Mouse (Mus musculus) thymus, adult 18-20 months (tissue): ENCODE measurements around the gene Ptgs2.

Source experiments
- DNase-seq, 2 experiments: peaks; one replicate each; pipeline ENCODE4 v3.0.0; 2022; ENCODE audit warnings: mixed read lengths in 2 of 2

Gene Ptgs2

DNA sequence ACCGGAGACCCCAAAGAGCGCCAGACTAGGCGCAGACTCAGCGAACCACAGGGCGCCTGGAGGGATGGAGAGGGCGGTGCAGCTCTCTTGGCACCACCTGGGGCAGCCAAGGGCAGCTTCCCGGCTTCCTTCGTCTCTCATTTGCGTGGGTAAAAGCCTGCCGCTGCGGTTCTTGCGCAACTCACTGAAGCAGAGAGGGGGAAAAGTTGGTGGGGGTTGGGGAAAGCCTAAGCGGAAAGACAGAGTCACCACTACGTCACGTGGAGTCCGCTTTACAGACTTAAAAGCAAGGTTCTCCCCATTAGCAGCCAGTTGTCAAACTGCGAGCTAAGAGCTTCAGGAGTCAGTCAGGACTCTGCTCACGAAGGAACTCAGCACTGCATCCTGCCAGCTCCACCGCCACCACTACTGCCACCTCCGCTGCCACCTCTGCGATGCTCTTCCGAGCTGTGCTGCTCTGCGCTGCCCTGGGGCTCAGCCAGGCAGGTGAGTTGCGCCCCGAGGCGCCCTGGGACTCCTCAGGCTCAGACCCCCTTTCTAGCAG, at the start of gene Ptgs2:
TSS of gene Ptgs2 (plus strand) at position 242 of the 544 bp plus-strand sequence.
- DNase-seq: peak; percentile 2 to 5

GRCm38 (mm10) chr1:150050256-150050655, 49.6 kb upstream of the Ptgs2 start:
- DNase-seq: no peak

GRCm38 (mm10) chr1:150065684-150066083, 34.1 kb upstream of the Ptgs2 start:
- no peak for DNase-seq

DNA sequence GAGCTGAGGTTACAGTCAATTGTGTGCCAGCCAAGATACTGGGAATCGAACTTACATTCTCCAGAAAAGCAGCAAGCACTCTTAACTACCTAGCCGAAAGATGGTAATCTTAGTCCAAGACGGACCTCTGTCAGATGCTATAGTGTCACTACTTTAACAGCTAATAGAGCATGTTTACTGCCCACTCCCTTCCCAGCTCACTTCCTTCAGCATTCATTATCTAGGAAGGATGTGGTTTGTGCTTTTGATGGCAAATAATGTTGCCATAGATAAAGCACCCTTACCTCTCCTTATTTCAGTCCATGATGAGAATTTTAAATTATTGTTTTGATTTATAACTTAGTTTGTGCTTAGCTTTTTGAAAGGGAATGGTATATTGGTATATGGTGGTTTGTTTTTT, 27.0 kb upstream of the Ptgs2 start:
- DNase-seq: no peak

DNA sequence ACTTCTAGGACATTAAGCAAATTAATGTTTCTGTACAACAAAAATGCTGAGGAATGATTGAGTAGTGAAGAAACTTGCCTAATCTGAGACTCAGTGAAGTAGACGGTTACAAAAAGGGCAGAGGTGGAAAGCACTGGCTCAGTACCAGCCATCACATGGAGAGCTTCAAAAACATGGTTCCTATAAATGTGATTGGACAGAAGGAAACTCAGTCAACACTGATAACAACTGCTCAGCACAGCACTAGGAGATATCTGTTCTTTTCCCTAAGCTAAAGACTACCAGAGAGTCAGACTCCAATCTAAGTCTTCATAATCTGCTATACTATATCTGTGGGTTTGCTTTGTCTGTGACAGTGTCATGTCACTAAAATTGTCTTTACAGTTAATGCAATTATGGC, 25.2 kb upstream of the Ptgs2 start:
- no peak for DNase-seq

DNA sequence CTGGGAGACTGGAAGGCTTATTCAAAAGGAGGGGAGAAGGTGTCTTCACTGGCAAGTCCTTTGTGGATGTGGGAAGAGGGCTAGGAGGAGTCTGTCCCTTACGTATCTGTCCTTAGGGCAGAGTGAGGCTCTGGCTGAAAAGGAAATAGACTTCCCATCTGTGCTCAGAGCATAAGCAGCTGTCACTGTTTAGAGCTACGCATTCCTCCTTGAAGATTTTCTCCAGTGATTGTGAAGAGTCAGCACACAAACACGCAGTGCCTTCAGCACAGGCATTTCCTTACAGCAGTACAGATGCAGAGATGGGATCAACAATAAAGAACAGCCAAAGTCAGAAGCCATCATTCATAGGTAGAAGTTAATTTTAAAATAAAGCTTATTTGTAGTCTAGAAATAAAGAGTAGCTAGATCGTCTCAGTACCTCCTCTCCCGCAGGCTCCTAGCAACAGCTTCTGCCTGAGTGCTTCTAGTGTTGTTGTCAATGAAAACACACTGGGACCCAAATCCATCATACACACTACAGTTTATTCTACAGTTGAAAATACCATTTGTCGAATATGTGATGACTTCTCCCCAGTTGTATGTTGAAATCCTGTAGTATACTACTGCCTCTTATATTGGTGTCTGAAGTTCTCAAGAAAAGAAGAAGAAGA, 10.7 kb upstream of the Ptgs2 start:
- DNase-seq: no peak

- DNase-seq: no peak
These were observed 9.6 kb upstream of the Ptgs2 start for GRCm38 (mm10) chr1:150090229-150090628.

GRCm38 (mm10) chr1:150097036-150097435, 2.8 kb upstream of the Ptgs2 start:
- no peak for DNase-seq

GRCm38 (mm10) chr1:150097721-150098120, 2.1 kb upstream of the Ptgs2 start:
- DNase-seq: no peak

- DNase-seq: no peak
These were observed 457 bp upstream of the Ptgs2 start for GRCm38 (mm10) chr1:150099374-150099773.

DNA sequence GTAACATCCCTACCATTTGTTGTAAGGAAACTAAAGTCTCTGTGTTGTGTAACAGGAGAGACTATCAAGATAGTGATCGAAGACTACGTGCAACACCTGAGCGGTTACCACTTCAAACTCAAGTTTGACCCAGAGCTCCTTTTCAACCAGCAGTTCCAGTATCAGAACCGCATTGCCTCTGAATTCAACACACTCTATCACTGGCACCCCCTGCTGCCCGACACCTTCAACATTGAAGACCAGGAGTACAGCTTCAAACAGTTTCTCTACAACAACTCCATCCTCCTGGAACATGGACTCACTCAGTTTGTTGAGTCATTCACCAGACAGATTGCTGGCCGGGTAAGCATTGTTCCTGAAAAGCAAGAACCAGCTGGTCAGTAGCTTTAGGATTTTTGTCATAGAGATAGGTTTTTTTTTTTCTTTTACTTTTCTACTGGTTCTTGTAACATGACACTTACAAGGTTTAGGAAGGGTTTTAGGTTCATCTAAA, 4.4 kb downstream of the Ptgs2 start:
- no peak for DNase-seq

- DNase-seq: no peak
These were observed 6.9 kb downstream of the Ptgs2 start for GRCm38 (mm10) chr1:150106736-150107135.

GRCm38 (mm10) chr1:150109591-150109990, 9.8 kb downstream of the Ptgs2 start:
- DNase-seq: no peak

- no peak for DNase-seq
These were observed 15.5 kb downstream of the Ptgs2 start for GRCm38 (mm10) chr1:150115352-150115751.

DNA sequence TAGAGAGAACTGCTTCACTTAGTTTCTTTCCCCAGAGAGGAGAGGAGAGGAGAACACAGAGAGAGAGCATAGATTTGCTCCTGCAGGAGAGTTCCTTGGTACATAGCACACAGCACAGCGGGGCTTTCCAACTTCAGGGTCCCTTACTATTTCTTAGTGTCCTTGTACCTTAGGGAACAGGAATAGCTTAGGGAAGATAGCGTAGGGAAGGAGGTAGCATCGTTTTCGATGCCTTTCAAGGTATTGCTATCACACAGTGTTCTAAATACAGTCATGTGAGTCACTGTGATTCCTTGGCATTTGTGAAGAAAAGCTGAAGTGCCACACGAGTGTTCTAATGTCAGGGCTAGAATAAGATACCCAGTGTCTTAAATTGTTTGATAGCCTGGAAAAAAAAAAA, 18.5 kb downstream of the Ptgs2 start:
- DNase-seq: no peak

DNA sequence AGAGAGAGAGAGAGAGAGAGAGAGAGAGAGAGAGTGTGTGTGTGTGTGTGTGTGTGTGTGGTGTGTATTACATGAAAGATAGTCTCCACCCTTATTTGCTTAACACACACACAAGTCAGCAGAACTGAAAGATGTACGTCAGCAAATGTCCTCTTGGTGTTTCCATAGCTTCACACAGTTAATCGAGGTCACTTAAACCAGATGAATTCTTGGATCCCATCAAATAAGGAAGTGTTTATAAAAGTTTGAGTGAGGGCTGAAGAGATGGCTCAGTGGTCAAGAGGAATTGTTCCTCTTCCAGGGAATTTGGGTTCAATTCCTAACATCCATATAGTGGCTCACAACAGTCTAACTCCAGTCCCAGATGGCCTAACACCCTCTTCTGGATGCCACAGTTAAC, 25.7 kb downstream of the Ptgs2 start:
- no peak for DNase-seq

- no peak for DNase-seq
These were observed 30.2 kb downstream of the Ptgs2 start for GRCm38 (mm10) chr1:150130070-150130469.

- no peak for DNase-seq
These were observed 30.9 kb downstream of the Ptgs2 start for GRCm38 (mm10) chr1:150130586-150131275.

GRCm38 (mm10) chr1:150135350-150135749, 35.5 kb downstream of the Ptgs2 start:
- DNase-seq: no peak

DNA sequence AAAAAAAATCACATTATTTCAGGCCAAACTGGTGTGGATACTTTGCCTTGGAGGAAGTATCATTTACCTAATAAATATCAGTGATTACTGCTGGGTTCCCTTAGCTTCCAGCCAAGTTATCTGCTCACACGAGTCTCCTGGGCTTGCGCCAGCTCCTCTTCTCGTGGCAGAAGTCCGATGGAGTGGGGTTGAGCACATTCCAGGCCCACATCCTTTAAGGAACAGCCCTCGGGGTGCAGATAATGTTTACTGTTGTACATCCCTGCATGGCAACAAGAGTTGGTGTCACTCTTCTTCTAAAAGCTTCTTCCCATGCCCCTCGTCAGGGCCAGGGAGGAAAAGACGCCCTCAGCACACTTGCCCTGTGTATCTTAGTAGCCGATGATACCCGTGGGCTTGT, 39.9 kb downstream of the Ptgs2 start:
- DNase-seq: no peak

GRCm38 (mm10) chr1:150141939-150142338, 42.1 kb downstream of the Ptgs2 start:
- no peak for DNase-seq

DNA sequence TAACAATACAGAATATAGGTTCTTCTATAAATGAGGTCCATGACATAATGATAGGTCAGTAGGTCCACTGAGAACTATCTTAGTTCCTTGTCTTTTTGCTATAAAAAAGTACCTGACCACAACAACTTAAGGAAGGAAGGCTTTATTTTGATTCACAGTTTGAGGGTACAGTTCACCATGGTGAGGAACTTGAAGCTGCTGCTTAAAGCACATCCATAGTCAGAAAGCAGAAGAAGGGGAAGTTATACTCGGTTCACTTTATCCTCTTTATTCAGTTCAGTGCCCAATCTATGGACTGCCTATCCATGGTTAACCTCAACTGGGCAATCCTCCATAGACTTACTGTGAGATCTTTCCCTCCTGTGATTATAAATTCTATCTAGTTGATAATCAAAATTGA, 43.7 kb downstream of the Ptgs2 start:
- no peak for DNase-seq

GRCm38 (mm10) chr1:150145049-150145448, 45.2 kb downstream of the Ptgs2 start:
- DNase-seq: no peak

GRCm38 (mm10) chr1:150147272-150147671, 47.4 kb downstream of the Ptgs2 start:
- DNase-seq: no peak
